Comparison of ENCODE assay signal across 8 mouse cellular contexts in the genomic region with DNA sequence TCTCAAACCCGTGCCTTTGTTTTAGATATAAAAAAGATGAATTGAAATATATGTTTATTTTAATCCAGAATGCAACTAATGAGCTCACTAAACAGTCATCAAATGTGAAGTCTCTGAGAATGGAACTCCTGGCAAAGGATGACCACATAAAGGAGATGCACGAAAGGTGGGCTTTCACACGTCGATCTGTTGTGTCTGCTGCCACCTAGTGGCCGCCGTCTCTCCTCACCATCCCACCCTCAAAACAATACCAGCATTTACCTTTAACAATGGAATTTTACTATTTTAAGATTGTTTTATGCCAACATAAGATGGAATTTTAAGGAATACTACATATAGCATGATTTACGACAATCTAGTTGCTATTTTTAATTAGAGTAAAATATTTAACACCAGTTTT.
DNase-seq lines count a peak whose midpoint lies in the region; ATAC-seq lines count a peak whose summit lies in the region.

No protein-coding gene starts in this region.

- H3K4me3 ChIP-seq in hindbrain, embryonic 11.5 days (ENCODE audit: low read depth, low read length): no peak overlapping the region

- H3K27me3 ChIP-seq in hindbrain, embryonic 11.5 days (ENCODE audit: control insufficient read depth, insufficient read depth, low read length): no peaks in the 10 kb centered on the region

- H3K36me3 ChIP-seq in hindbrain, embryonic 11.5 days (ENCODE audit: control insufficient read depth, insufficient read depth, low read length): no peaks in the 10 kb centered on the region

- H3K9ac ChIP-seq in hindbrain, embryonic 11.5 days (ENCODE audit: low read depth, low read length): no peak overlapping the region

- no peak overlapping the region for H3K4me2 ChIP-seq in hindbrain, embryonic 11.5 days (replicated peaks; ENCODE audit: low read depth, low read length)

- 14% methylated on average over 7 of the region's 7 CpGs for WGBS in hindbrain, embryonic 11.5 days

- H3K27ac ChIP-seq in hindbrain, embryonic 11.5 days (ENCODE audit: low read depth, low read length): no peak overlapping the region

- H3K4me1 ChIP-seq in hindbrain, embryonic 11.5 days (replicated peaks; ENCODE audit: control insufficient read depth, insufficient read depth, low read length): no peaks in the 10 kb centered on the region

- ATAC-seq in hindbrain, embryonic 11.5 days (ENCODE audit: low FRiP score): peak; percentile 64; the same call in 1 of the 2 replicates

- peak; percentile 20 for DNase-seq in right cerebral cortex, adult 18-20 months
- DNase-seq in right cerebral cortex, postnatal 36 days (ENCODE audit: low spot score in 2 of 2): no peak
- DNase-seq in adrenal gland, postnatal 14 days: peak; percentile 57
- peak; percentile 48 for DNase-seq in embryo, embryonic 9.5 days (ENCODE audit: extremely low spot score)
- peak; percentile 88 for DNase-seq in hindbrain, embryonic 11.5 days (ENCODE audit: low spot score)
- peak; percentile 21 to 58 for DNase-seq in left cerebral cortex, postnatal 10 days (ENCODE audit: extremely low spot score in 1 of 2, low spot score in 2 of 2)
- peak; percentile 13 to 39 for DNase-seq in natural killer cell, adult 2 months (ENCODE audit: low spot score in 2 of 2)
- peak; percentile 43 for DNase-seq in thymus, postnatal 25 days

- intact Hi-C loops in left cerebral cortex, postnatal 10 days (cut with DNase I): loop anchor here (2.0 kb wide), 1 partner anchor 220 kb away; no protein-coding TSS in a partner anchor

- H3K9me3 ChIP-seq in hindbrain, embryonic 11.5 days (ENCODE audit: control insufficient read depth, low read length): no peaks in the 10 kb centered on the region

Comparison
In these comparisons a context has a peak if more than half of its experiments do, and no peak if none do; other contexts are left out.
1. DNase-seq: peak in right cerebral cortex, adult 18-20 months (single experiment), adrenal gland, postnatal 14 days (single experiment), embryo, embryonic 9.5 days (single experiment), hindbrain, embryonic 11.5 days (single experiment), left cerebral cortex, postnatal 10 days (2 of 2), natural killer cell, adult 2 months (2 of 2) and thymus, postnatal 25 days (single experiment); none in right cerebral cortex, postnatal 36 days (0 of 2).